Comparison of ENCODE assay signal across 47 mouse cellular contexts in genomic region chr13:55114375-55114774, GRCm38 (mm10). TPM values are rescaled to one million over a fixed set of nuclear protein-coding genes. Genes with fewer than 3 reads are reported as not detected.
"Had no signal": no experiment of that assay in that cellular context is flagged by ENCODE, and none has a peak within 500 bp of the region (broad histone marks: within the 10 kb centered on the region; RNA-seq: fewer than 3 reads in every experiment).

No protein-coding gene starts in this region.

- H3K4me1 ChIP-seq: limb, embryonic 10.5 days; limb, embryonic 12.5 days; limb, embryonic 13.5 days; limb, embryonic 15.5 days; liver, embryonic 12.5 days; liver, embryonic 13.5 days; liver, embryonic 15.5 days; lung, embryonic 15.5 days; midbrain, embryonic 10.5 days; midbrain, embryonic 12.5 days; midbrain, embryonic 13.5 days; midbrain, embryonic 15.5 days; neural tube, embryonic 12.5 days; neural tube, embryonic 13.5 days had no signal

- H3K4me2 ChIP-seq: limb, embryonic 12.5 days; limb, embryonic 13.5 days; limb, embryonic 15.5 days; liver, embryonic 11.5 days; liver, embryonic 12.5 days; liver, embryonic 13.5 days; liver, embryonic 15.5 days; lung, embryonic 14.5 days; lung, embryonic 15.5 days; midbrain, embryonic 11.5 days; midbrain, embryonic 12.5 days; midbrain, embryonic 13.5 days; midbrain, embryonic 15.5 days; neural tube, embryonic 12.5 days; neural tube, embryonic 13.5 days had no signal

- H3K27me3 ChIP-seq: limb, embryonic 12.5 days; limb, embryonic 13.5 days; limb, embryonic 15.5 days; liver, embryonic 12.5 days; liver, embryonic 13.5 days; liver, embryonic 15.5 days; lung, embryonic 15.5 days; megakaryocyte, embryonic 14.5 days; midbrain, embryonic 12.5 days; midbrain, embryonic 13.5 days; midbrain, embryonic 15.5 days; neural tube, embryonic 12.5 days; neural tube, embryonic 13.5 days had no signal

- H3K4me3 ChIP-seq: limb, embryonic 10.5 days; limb, embryonic 12.5 days; limb, embryonic 13.5 days; limb, embryonic 15.5 days; liver, embryonic 12.5 days; liver, embryonic 13.5 days; liver, embryonic 15.5 days; lung, embryonic 15.5 days; megakaryocyte, embryonic 14.5 days; midbrain, embryonic 10.5 days; midbrain, embryonic 12.5 days; midbrain, embryonic 13.5 days; midbrain, embryonic 15.5 days; myocyte; neural tube, embryonic 12.5 days; neural tube, embryonic 13.5 days had no signal

- ATAC-seq: liver, embryonic 12.5 days; liver, postnatal 0 days; lung, postnatal 0 days; midbrain, embryonic 13.5 days; midbrain, embryonic 15.5 days; midbrain, embryonic 16.5 days had no signal

- H3K27ac ChIP-seq: limb, embryonic 10.5 days; limb, embryonic 12.5 days; limb, embryonic 13.5 days; limb, embryonic 15.5 days; liver, embryonic 12.5 days; liver, embryonic 13.5 days; liver, embryonic 14.5 days; liver, embryonic 15.5 days; lung, embryonic 15.5 days; macrophage; midbrain, embryonic 10.5 days; midbrain, embryonic 12.5 days; midbrain, embryonic 13.5 days; midbrain, embryonic 15.5 days; neural tube, embryonic 12.5 days; neural tube, embryonic 13.5 days had no signal

- H3K9me3 ChIP-seq: limb, embryonic 10.5 days; limb, embryonic 12.5 days; limb, embryonic 13.5 days; limb, embryonic 15.5 days; liver, embryonic 12.5 days; liver, embryonic 13.5 days; liver, embryonic 15.5 days; lung, embryonic 15.5 days; megakaryocyte, embryonic 14.5 days; midbrain, embryonic 10.5 days; midbrain, embryonic 12.5 days; midbrain, embryonic 13.5 days; midbrain, embryonic 15.5 days; neural tube, embryonic 12.5 days; neural tube, embryonic 13.5 days had no signal

- DNase-seq: left cerebral cortex, postnatal 4 days; liver; liver, embryonic 13.5 days; liver, postnatal 0 days; lung, adult 18-20 months; lung, adult 2 months; lung, embryonic 14.5 days; lung, postnatal 10 days; lung, postnatal 14 days; lung, postnatal 36 days; lung, postnatal 4 days; midbrain, embryonic 14.5 days had no signal

- H3K9ac ChIP-seq: limb, embryonic 12.5 days; limb, embryonic 13.5 days; limb, embryonic 15.5 days; liver, embryonic 12.5 days; liver, embryonic 13.5 days; liver, embryonic 14.5 days; liver, embryonic 15.5 days; liver, postnatal 0 days; lung, embryonic 14.5 days; lung, embryonic 15.5 days; midbrain, embryonic 12.5 days; midbrain, embryonic 13.5 days; midbrain, embryonic 15.5 days; neural tube, embryonic 12.5 days; neural tube, embryonic 13.5 days had no signal

RNA-seq across cellular contexts. Expression of gene Gm17617, which starts 19.0 kb away (rescaled TPM):
- total RNA-seq: left cerebral cortex, postnatal 10 days; left cerebral cortex, postnatal 14 days; left cerebral cortex, postnatal 25 days; left cerebral cortex, postnatal 36 days; left cerebral cortex, postnatal 4 days; liver, adult 2 months; megakaryocyte progenitor cell, adult 5-6 weeks; megakaryocyte-erythroid progenitor cell, adult 5-6 weeks; midbrain, postnatal 0 days; monocyte, adult 5-6 weeks had no signal
- polyA plus RNA-seq: limb, embryonic 10.5 days; limb, embryonic 11.5 days; limb, embryonic 12.5 days; limb, embryonic 13.5 days; limb, embryonic 14.5 days; limb, embryonic 15.5 days; liver, adult 2 months; liver, embryonic 11.5 days; liver, embryonic 12.5 days; liver, embryonic 13.5 days; liver, embryonic 14.5 days; liver, embryonic 15.5 days; liver, embryonic 16.5 days; liver, postnatal 0 days; lung, adult 2 months; lung, embryonic 14.5 days; lung, embryonic 15.5 days; lung, embryonic 16.5 days; lung, postnatal 0 days; macrophage; midbrain, embryonic 10.5 days; midbrain, embryonic 11.5 days; midbrain, embryonic 12.5 days; midbrain, embryonic 13.5 days; midbrain, embryonic 14.5 days; midbrain, embryonic 15.5 days; midbrain, embryonic 16.5 days; midbrain, postnatal 0 days; myocyte; neural tube, embryonic 11.5 days; neural tube, embryonic 12.5 days; neural tube, embryonic 13.5 days had no signal

RNA-seq across cellular contexts. Expression of gene Fgfr4, which starts 38.1 kb away (rescaled TPM):
- total RNA-seq: megakaryocyte progenitor cell, adult 5-6 weeks; megakaryocyte-erythroid progenitor cell, adult 5-6 weeks; monocyte, adult 5-6 weeks had no signal
- polyA plus RNA-seq: macrophage had no signal
